Mouse (Mus musculus) T-helper 1 cell (primary cell): ENCODE results near the gene Atp11a.

ENCODE experiments used
- in situ Hi-C: fragments of 300-600 bp; cut with MboI, MseI; formaldehyde crosslinking; loops from one replicate; pipeline ENCODE4 v1.15.1; 2025; ENCODE audit warnings: high pct_unique_total_duplicates

Gene Atp11a

GRCm38 (mm10) chr8:12871461-12871860 is 114.6 kb downstream of the Atp11a start:
- in situ Hi-C loops, result no loop called here

- in situ Hi-C loops, result no loop called here
Observed at GRCm38 (mm10) chr8:12872983-12873356, 116.2 kb downstream of the Atp11a start.

- in situ Hi-C loops, result no loop called here
Observed at GRCm38 (mm10) chr8:12873357-12874046, 116.7 kb downstream of the Atp11a start, which contains the start of gene Mcf2l. Gene Mcf2l (plus strand): TSS chr8:12873806.

GRCm38 (mm10) chr8:12874194-12874791 is 117.5 kb downstream of the Atp11a start:
- in situ Hi-C loops, result no loop called here

- in situ Hi-C loops, result no loop called here
Observed at GRCm38 (mm10) chr8:12874971-12875370, 118.2 kb downstream of the Atp11a start.

- in situ Hi-C loops, result no loop called here
Observed at GRCm38 (mm10) chr8:12877126-12877525, 120.3 kb downstream of the Atp11a start.

GRCm38 (mm10) chr8:12880163-12880562 is 123.3 kb downstream of the Atp11a start:
- in situ Hi-C loops, result no loop called here

GRCm38 (mm10) chr8:12883051-12884004 is 126.5 kb downstream of the Atp11a start:
- in situ Hi-C loops, result no loop called here

- in situ Hi-C loops, result no loop called here
Observed at GRCm38 (mm10) chr8:12887772-12888435, 131.1 kb downstream of the Atp11a start.

- in situ Hi-C loops, result no loop called here
Observed at GRCm38 (mm10) chr8:12889046-12889598, 132.3 kb downstream of the Atp11a start.

GRCm38 (mm10) chr8:12892882-12893446 is 136.2 kb downstream of the Atp11a start:
- in situ Hi-C loops, result no loop called here

- in situ Hi-C loops, result no loop called here
Observed at GRCm38 (mm10) chr8:12893797-12894578, 137.2 kb downstream of the Atp11a start.

GRCm38 (mm10) chr8:12894783-12895534 is 138.1 kb downstream of the Atp11a start:
- in situ Hi-C loops, result no loop called here

GRCm38 (mm10) chr8:12895535-12896150 is 138.8 kb downstream of the Atp11a start:
- in situ Hi-C loops, result no loop called here

GRCm38 (mm10) chr8:12896494-12897373 is 139.9 kb downstream of the Atp11a start:
- in situ Hi-C loops, result no loop called here

GRCm38 (mm10) chr8:12897815-12898214 is 141.0 kb downstream of the Atp11a start:
- in situ Hi-C loops, result no loop called here

- in situ Hi-C loops, result no loop called here
Observed at GRCm38 (mm10) chr8:12903790-12904415, 147.1 kb downstream of the Atp11a start.

GRCm38 (mm10) chr8:12905122-12905521 is 148.3 kb downstream of the Atp11a start:
- in situ Hi-C loops, result no loop called here
